Mouse (Mus musculus): ENCODE data around the gene Cpn1. TPM values are rescaled to one million over a fixed set of nuclear protein-coding genes. Genes with fewer than 3 reads are reported as not detected.

Cpn1 gene
- polyA plus RNA-seq, 1 experiment from 2014 or later = 82.1 TPM

DNA sequence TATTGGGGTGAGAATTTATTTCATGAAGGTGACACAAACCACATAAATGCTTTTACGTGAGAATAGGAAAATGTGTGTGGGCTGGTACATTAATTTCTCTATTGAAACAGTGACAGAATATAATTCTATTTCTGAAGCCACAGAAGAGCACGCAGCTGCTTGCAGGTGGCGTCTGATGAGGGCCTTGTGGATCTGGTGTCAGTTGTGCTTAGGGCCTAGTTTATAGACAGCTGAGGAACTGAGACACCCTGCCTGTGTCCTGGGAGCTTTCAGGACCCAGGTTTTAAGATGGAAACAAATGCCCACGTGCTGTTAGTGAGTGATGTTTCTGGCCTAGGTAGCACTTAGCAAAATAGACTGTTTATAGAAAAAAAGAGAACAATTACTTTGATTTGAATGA, 18.7 kb upstream of the Cpn1 start:
- H3K4me2 ChIP-seq (ENCODE audit: low read length) = no peak overlapping the region
- WGBS = 66% methylated on average over 4 of the region's 4 CpGs
- no peak for DNase-seq (ENCODE audit: low spot score)
- no peak overlapping the region for H3K4me3 ChIP-seq (replicated peaks; ENCODE audit: low read depth, low read length)
- H3K27me3 ChIP-seq (ENCODE audit: insufficient read depth, low read length) = no peaks in the 10 kb centered on the region
- no peak overlapping the region for H3K9ac ChIP-seq (ENCODE audit: low read depth, low read length)
- H3K9me3 ChIP-seq (replicated peaks; ENCODE audit: low read length) = no peaks in the 10 kb centered on the region
- H3K36me3 ChIP-seq (ENCODE audit: insufficient read depth, low read length) = no peaks in the 10 kb centered on the region
- H3K27ac ChIP-seq = no peak overlapping the region
- H3K4me1 ChIP-seq (replicated peaks; ENCODE audit: insufficient read depth, low read length) = no peaks in the 10 kb centered on the region
- ATAC-seq (replicated peaks; ENCODE audit: low FRiP score, low read depth) = no peak
- no peak for TF ChIP-seq CTCF (IDR thresholded peaks at IDR 0.05; ENCODE audit: low read depth)

DNA sequence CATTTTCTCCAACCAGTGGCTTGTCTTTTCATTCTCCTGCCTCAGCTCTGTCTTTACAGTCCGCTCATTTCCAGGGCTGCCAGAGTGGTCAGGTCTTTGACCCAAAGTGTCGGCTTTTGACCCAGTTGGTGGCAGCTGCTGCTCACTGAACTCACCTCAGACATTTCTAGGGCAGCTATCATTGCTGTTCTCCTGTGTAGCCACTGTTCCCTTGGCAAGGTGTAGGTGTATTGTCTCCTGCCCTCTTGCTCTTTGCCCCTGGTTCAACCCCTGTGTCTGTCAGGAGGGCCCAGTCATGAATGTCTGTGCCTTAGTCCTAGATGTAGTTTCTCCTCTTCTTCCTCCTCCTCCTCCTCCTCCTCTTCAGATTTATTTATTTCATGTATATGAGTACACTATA, 17.9 kb upstream of the Cpn1 start:
- no peak for TF ChIP-seq CTCF (IDR thresholded peaks at IDR 0.05; ENCODE audit: low read depth)
- WGBS = 94% methylated on average over 2 of the region's 2 CpGs
- Histone ChIP-seq H3K27me3 (ENCODE audit: insufficient read depth, low read length) (no peaks in the 10 kb centered on the region), H3K9me3 (replicated peaks; ENCODE audit: low read length) (no peaks in the 10 kb centered on the region), H3K4me2 (ENCODE audit: low read length) (no peak overlapping the region), H3K9ac (ENCODE audit: low read depth, low read length) (no peak overlapping the region), H3K4me3 (replicated peaks; ENCODE audit: low read depth, low read length) (no peak overlapping the region), H3K36me3 (ENCODE audit: insufficient read depth, low read length) (no peaks in the 10 kb centered on the region), H3K27ac (no peak overlapping the region), H3K4me1 (replicated peaks; ENCODE audit: insufficient read depth, low read length) (no peaks in the 10 kb centered on the region)
- no peak for DNase-seq (ENCODE audit: low spot score)
- no peak for ATAC-seq (replicated peaks; ENCODE audit: low FRiP score, low read depth)

DNA sequence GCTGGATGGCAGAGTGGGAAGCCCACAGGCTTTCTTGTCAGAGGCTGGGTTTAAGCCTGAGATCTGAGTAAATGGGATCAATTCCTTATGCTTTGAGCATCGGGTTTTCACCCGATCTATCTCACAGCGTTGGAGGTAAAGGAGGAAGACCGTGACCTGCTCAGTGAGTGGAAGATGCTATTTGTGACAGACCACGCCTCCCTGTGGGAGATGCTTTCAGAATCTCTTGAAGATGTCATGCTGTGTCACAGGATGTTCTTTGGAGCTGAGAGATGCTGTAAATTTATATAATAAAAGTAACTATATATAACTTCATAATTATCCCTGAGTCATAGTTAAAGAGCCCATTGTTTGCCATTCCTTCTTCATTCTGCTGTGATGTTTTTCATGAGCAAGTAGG, 14.4 kb upstream of the Cpn1 start:
- ATAC-seq (replicated peaks; ENCODE audit: low FRiP score, low read depth) (no peak), DNase-seq (ENCODE audit: low spot score) (no peak)
- TF ChIP-seq CTCF (IDR thresholded peaks at IDR 0.05; ENCODE audit: low read depth) = no peak
- no peak overlapping the region for H3K9ac ChIP-seq (ENCODE audit: low read depth, low read length)
- no peaks in the 10 kb centered on the region for H3K36me3 ChIP-seq (ENCODE audit: insufficient read depth, low read length)
- no peak overlapping the region for H3K27ac ChIP-seq
- H3K4me2 ChIP-seq (ENCODE audit: low read length) = no peak overlapping the region
- H3K4me1 ChIP-seq (replicated peaks; ENCODE audit: insufficient read depth, low read length) = no peaks in the 10 kb centered on the region
- H3K9me3 ChIP-seq (replicated peaks; ENCODE audit: low read length) = no peaks in the 10 kb centered on the region
- H3K27me3 ChIP-seq (ENCODE audit: insufficient read depth, low read length) = no peaks in the 10 kb centered on the region
- no peak overlapping the region for H3K4me3 ChIP-seq (replicated peaks; ENCODE audit: low read depth, low read length)
- WGBS = 84% methylated on average over 5 of the region's 5 CpGs

DNA sequence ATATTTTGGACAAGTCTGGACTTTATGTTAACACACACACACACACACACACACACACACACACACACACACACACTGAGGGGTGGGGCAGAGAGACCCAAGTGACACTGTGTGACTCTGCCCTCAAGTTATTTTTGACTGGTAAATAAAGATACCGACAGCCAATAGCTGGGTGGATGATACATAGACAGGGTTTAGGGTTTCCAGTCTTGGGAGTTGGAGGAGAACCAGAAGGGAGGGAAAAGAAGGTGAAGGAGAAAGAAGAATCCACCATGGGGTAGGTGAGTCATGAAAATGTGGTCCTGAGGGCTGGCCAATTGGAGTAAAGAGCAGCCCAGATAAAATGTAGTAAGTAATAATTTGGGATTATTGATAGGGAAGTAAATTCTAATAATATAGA, 13.7 kb upstream of the Cpn1 start:
- Histone ChIP-seq H3K4me3 (replicated peaks; ENCODE audit: low read depth, low read length) (no peak overlapping the region), H3K9ac (ENCODE audit: low read depth, low read length) (no peak overlapping the region), H3K27me3 (ENCODE audit: insufficient read depth, low read length) (no peaks in the 10 kb centered on the region), H3K9me3 (replicated peaks; ENCODE audit: low read length) (no peaks in the 10 kb centered on the region), H3K36me3 (ENCODE audit: insufficient read depth, low read length) (no peaks in the 10 kb centered on the region), H3K27ac (no peak overlapping the region), H3K4me1 (replicated peaks; ENCODE audit: insufficient read depth, low read length) (no peaks in the 10 kb centered on the region), H3K4me2 (ENCODE audit: low read length) (no peak overlapping the region)
- WGBS = 63% methylated on average over 1 of the region's 1 CpGs
- ATAC-seq (replicated peaks; ENCODE audit: low FRiP score, low read depth) (no peak), DNase-seq (ENCODE audit: low spot score) (no peak)
- TF ChIP-seq CTCF (IDR thresholded peaks at IDR 0.05; ENCODE audit: low read depth) = no peak

GRCm38 (mm10) chr19:43998802-43999527, 12.6 kb upstream of the Cpn1 start:
- Histone ChIP-seq H3K4me1 (replicated peaks; ENCODE audit: insufficient read depth, low read length) (no peaks in the 10 kb centered on the region), H3K4me3 (replicated peaks; ENCODE audit: low read depth, low read length) (no peak overlapping the region), H3K27ac (no peak overlapping the region), H3K9ac (ENCODE audit: low read depth, low read length) (no peak overlapping the region), H3K4me2 (ENCODE audit: low read length) (no peak overlapping the region), H3K9me3 (replicated peaks; ENCODE audit: low read length) (no peaks in the 10 kb centered on the region), H3K36me3 (ENCODE audit: insufficient read depth, low read length) (no peaks in the 10 kb centered on the region), H3K27me3 (ENCODE audit: insufficient read depth, low read length) (no peaks in the 10 kb centered on the region)
- ATAC-seq (replicated peaks; ENCODE audit: low FRiP score, low read depth) (no peak), DNase-seq (ENCODE audit: low spot score) (no peak)
- no peak for TF ChIP-seq CTCF (IDR thresholded peaks at IDR 0.05; ENCODE audit: low read depth)
- 72% methylated on average over 11 of the region's 11 CpGs for WGBS

GRCm38 (mm10) chr19:43998101-43998500, 11.7 kb upstream of the Cpn1 start:
- ATAC-seq (replicated peaks; ENCODE audit: low FRiP score, low read depth) = no peak
- no peak overlapping the region for H3K9ac ChIP-seq (ENCODE audit: low read depth, low read length)
- TF ChIP-seq CTCF (IDR thresholded peaks at IDR 0.05; ENCODE audit: low read depth) = no peak
- H3K27ac ChIP-seq = no peak overlapping the region
- no peaks in the 10 kb centered on the region for H3K27me3 ChIP-seq (ENCODE audit: insufficient read depth, low read length)
- no peak overlapping the region for H3K4me3 ChIP-seq (replicated peaks; ENCODE audit: low read depth, low read length)
- H3K9me3 ChIP-seq (replicated peaks; ENCODE audit: low read length) = no peaks in the 10 kb centered on the region
- WGBS = 85% methylated on average over 10 of the region's 10 CpGs
- no peak overlapping the region for H3K4me2 ChIP-seq (ENCODE audit: low read length)
- H3K36me3 ChIP-seq (ENCODE audit: insufficient read depth, low read length) = no peaks in the 10 kb centered on the region
- DNase-seq (ENCODE audit: low spot score) = no peak
- H3K4me1 ChIP-seq (replicated peaks; ENCODE audit: insufficient read depth, low read length) = no peaks in the 10 kb centered on the region

- Histone ChIP-seq H3K9me3 (replicated peaks; ENCODE audit: low read length) (no peaks in the 10 kb centered on the region), H3K4me2 (ENCODE audit: low read length) (no peak overlapping the region), H3K4me1 (replicated peaks; ENCODE audit: insufficient read depth, low read length) (no peaks in the 10 kb centered on the region), H3K4me3 (replicated peaks; ENCODE audit: low read depth, low read length) (no peak overlapping the region), H3K27me3 (ENCODE audit: insufficient read depth, low read length) (no peaks in the 10 kb centered on the region), H3K36me3 (ENCODE audit: insufficient read depth, low read length) (no peaks in the 10 kb centered on the region), H3K9ac (ENCODE audit: low read depth, low read length) (no peak overlapping the region), H3K27ac (no peak overlapping the region)
- ATAC-seq (replicated peaks; ENCODE audit: low FRiP score, low read depth) = no peak
- WGBS = 79% methylated on average over 7 of the region's 7 CpGs
- no peak for DNase-seq (ENCODE audit: low spot score)
- no peak for TF ChIP-seq CTCF (IDR thresholded peaks at IDR 0.05; ENCODE audit: low read depth)
These were observed 9.1 kb upstream of the Cpn1 start for GRCm38 (mm10) chr19:43995427-43995826.

All from kidney, postnatal 0 days (tissue).